Mouse (Mus musculus): ENCODE results near the gene Pomp. TPM values are rescaled to one million over a fixed set of nuclear protein-coding genes. Genes with fewer than 3 reads are reported as not detected.
A peak's percentile ranks its signal among the peaks of the same experiment; 100 is the strongest.

Gene Pomp
- polyA plus RNA-seq, 1 experiment from 2014 or later, result 500 TPM

DNA sequence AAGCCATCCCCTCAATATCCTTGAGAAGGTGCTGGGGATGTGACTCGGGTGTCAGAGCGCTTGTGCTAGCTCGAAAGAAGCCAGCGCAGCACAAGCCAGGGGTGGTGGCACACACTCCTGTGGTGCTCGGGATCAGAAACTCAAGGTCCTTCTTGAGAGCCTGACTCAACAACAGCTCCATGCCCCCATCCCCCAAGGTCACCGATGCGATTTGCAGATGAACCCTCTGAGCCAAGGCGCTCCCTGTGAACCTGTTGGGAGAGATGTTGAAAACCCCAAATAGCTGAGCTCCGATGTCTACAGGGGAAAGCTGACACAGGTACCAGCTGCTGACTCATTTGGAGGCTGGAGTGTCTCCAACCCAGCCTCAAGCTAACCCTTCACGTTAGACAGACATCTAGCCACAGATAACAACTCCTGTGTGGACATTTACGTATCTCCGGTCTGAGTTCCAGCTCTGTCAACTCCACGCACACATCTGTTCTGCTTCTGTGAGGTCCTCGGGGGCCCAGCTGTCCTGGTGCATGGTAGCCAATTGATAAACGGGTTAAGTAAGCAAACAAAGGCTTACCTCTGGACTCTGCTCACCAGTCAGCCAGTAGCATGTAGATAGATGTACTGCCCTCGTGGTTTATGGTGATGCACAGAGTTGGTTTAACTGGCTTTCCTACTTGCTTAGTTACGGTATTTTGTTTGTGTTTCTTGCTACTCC is 19.9 kb downstream of the Pomp start:
- TF ChIP-seq CTCF (IDR thresholded peaks at IDR 0.05; ENCODE audit: low read depth), result no peak
- no peak overlapping the region for H3K9ac ChIP-seq (ENCODE audit: low read depth, low read length)
- H3K27me3 ChIP-seq (replicated peaks; ENCODE audit: control insufficient read depth, insufficient read depth, low read length), result no peaks in the 10 kb centered on the region
- H3K4me3 ChIP-seq (ENCODE audit: low read depth, low read length), result no peak overlapping the region
- H3K9me3 ChIP-seq (ENCODE audit: control insufficient read depth), result no peaks in the 10 kb centered on the region
- H3K4me2 ChIP-seq (replicated peaks; ENCODE audit: low read depth), result no peak overlapping the region
- H3K27ac ChIP-seq (ENCODE audit: low read depth, low read length), result peak overlapping the region; percentile 64
- peaks cover 65% of the 10 kb centered on the region for H3K36me3 ChIP-seq (ENCODE audit: control insufficient read depth, insufficient read depth)
- WGBS, result 60% methylated on average over 17 of the region's 17 CpGs
- peak; percentile 92 for ATAC-seq
- no peaks in the 10 kb centered on the region for H3K4me1 ChIP-seq (replicated peaks; ENCODE audit: control insufficient read depth, insufficient read depth, low read length)

DNA sequence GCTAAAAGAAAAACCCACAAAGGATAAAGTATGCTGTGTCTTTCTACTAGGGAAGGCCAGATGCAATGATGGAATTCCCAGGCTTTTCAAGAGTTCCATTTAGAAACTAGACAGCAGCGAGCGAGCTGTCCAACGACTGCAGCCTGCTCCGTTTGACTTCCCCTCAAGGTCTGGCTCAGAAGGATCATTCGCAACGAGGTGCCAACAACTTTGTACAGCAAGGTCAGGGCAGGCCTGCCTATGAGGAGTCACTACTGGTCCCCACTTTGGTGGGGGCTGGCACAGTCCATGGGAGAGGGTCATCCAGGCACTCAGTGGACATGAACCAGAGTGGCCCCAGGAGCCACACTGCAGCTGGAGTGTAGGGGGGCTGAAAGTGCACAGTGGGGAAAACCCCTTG is 23.3 kb downstream of the Pomp start:
- Histone ChIP-seq H3K36me3 (ENCODE audit: control insufficient read depth, insufficient read depth) (peaks cover 37% of the 10 kb centered on the region), H3K4me3 (ENCODE audit: low read depth, low read length) (no peak overlapping the region), H3K27me3 (replicated peaks; ENCODE audit: control insufficient read depth, insufficient read depth, low read length) (no peaks in the 10 kb centered on the region), H3K27ac (ENCODE audit: low read depth, low read length) (no peak overlapping the region), H3K9ac (ENCODE audit: low read depth, low read length) (no peak overlapping the region), H3K9me3 (ENCODE audit: control insufficient read depth) (no peaks in the 10 kb centered on the region), H3K4me2 (replicated peaks; ENCODE audit: low read depth) (no peak overlapping the region), H3K4me1 (replicated peaks; ENCODE audit: control insufficient read depth, insufficient read depth, low read length) (no peaks in the 10 kb centered on the region)
- no peak for ATAC-seq
- 88% methylated on average over 6 of the region's 6 CpGs for WGBS
- no peak for TF ChIP-seq CTCF (IDR thresholded peaks at IDR 0.05; ENCODE audit: low read depth)

DNA sequence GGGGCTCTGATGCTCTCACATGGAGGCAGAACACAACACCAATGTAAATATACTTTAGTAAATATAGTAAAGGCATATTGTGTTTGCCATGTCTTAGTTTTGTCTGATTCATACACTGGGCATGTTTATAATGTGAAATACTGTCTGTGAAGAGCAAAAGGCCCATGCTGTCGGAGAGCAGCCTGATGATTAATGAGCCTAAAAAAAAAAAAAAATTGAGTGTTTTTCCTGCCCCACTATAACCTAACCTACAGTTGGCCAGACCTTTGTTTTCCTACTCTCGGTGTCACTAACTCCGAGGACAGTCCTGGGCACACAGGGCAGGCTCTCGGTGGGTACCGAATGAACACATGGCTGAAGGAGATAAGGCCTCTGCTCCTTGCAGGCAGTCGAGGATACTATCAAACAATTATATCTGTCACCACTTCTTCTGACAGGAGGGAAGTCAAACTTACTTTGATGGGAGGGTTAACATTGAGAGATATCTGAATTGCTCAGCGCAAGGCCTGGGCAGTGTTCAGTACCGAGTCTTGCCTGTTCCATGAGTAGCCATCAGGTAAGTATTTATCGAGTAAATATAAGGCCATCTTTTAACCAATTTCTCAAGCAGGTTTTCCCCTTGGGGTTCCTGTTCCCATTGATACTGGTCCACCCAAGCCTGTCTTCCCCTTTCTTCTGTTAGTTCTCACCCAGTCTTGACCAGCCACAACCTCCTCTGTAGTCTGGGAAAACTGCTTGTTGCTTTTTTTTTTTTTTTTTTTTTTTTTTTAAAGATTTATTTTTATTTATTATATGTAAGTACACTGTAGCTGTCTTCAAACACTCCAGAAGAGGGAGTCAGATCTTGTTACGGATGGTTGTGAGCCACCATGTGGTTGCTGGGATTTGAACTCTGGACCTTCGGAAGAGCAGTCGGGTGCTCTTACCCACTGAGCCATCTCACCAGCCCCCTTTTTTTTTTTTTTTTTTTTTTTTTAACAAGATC is 28.3 kb downstream of the Pomp start:
- Histone ChIP-seq H3K4me1 (replicated peaks; ENCODE audit: control insufficient read depth, insufficient read depth, low read length) (no peaks in the 10 kb centered on the region), H3K27me3 (replicated peaks; ENCODE audit: control insufficient read depth, insufficient read depth, low read length) (no peaks in the 10 kb centered on the region), H3K36me3 (ENCODE audit: control insufficient read depth, insufficient read depth) (peaks cover 9% of the 10 kb centered on the region), H3K4me2 (replicated peaks; ENCODE audit: low read depth) (no peak overlapping the region), H3K9ac (ENCODE audit: low read depth, low read length) (no peak overlapping the region), H3K9me3 (ENCODE audit: control insufficient read depth) (no peaks in the 10 kb centered on the region), H3K4me3 (ENCODE audit: low read depth, low read length) (no peak overlapping the region), H3K27ac (ENCODE audit: low read depth, low read length) (no peak overlapping the region; the same call in 1 of the 2 replicates)
- 76% methylated on average over 9 of the region's 12 CpGs for WGBS
- no peak for TF ChIP-seq CTCF (IDR thresholded peaks at IDR 0.05; ENCODE audit: low read depth)
- no peak for ATAC-seq

DNA sequence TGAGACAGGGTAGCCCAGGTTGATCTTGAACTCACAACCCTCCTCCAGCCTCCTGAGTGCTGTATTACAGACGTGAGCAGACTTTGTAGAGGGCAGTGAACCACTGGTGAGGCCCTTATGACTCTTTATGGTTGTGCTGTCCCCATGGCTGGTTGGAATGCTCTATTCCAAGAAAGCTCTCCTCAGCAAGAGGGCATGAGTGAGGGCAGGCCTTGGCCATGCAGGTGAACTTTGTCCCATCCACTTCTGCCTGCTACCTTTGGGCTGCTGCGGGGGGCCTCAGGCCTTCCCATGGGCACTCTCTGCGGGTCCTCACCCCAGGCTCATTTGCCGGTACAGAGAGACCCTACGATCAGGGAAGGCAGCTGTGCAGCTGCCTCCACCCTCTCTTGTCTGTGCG is 32.5 kb downstream of the Pomp start:
- no peaks in the 10 kb centered on the region for H3K36me3 ChIP-seq (ENCODE audit: control insufficient read depth, insufficient read depth)
- TF ChIP-seq CTCF (IDR thresholded peaks at IDR 0.05; ENCODE audit: low read depth), result 0 out of 2 replicates have a peak, but pooled peaks have one; percentile 4
- no peaks in the 10 kb centered on the region for H3K9me3 ChIP-seq (ENCODE audit: control insufficient read depth)
- peak overlapping the region; percentile 30; the same call in 1 of the 2 replicates for H3K4me2 ChIP-seq (replicated peaks; ENCODE audit: low read depth)
- H3K9ac ChIP-seq (ENCODE audit: low read depth, low read length), result peak overlapping the region; percentile 12; the same call in 1 of the 2 replicates
- ATAC-seq, result peak; percentile 50
- 38% methylated on average over 6 of the region's 6 CpGs for whole genome bisulfite sequencing
- no peak overlapping the region for H3K4me3 ChIP-seq (ENCODE audit: low read depth, low read length)
- peak overlapping the region; percentile 90 for H3K27ac ChIP-seq (ENCODE audit: low read depth, low read length)
- no peaks in the 10 kb centered on the region for H3K27me3 ChIP-seq (replicated peaks; ENCODE audit: control insufficient read depth, insufficient read depth, low read length)
- 0 out of 2 replicates have a peak, but pooled peaks cover 7% of the 10 kb centered on the region for H3K4me1 ChIP-seq (replicated peaks; ENCODE audit: control insufficient read depth, insufficient read depth, low read length)

DNA sequence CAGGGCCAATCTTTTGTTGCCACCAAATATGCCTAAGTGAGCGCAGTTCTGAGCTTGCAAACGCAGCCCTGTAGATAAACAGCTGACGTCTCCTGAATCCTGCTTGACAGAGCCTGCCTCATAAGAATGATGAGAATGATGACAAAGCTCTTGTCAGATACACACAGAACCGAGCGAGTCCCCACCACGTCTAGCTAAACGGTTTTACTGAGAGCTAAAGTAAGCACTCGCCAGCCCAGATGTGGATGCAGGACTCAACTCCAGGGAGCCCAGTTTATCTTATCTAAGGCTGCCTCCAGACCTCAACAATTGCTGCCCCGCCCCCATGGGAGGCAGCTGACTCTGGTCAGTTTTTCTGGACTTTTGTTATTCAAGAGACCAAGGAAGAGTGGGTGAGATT is 32.9 kb downstream of the Pomp start:
- peak; percentile 28; the same call in 1 of the 2 replicates for ATAC-seq
- Histone ChIP-seq H3K9me3 (ENCODE audit: control insufficient read depth) (no peaks in the 10 kb centered on the region), H3K9ac (ENCODE audit: low read depth, low read length) (peak overlapping the region; percentile 12; the same call in 1 of the 2 replicates), H3K27ac (ENCODE audit: low read depth, low read length) (peak overlapping the region; percentile 90), H3K4me2 (replicated peaks; ENCODE audit: low read depth) (peak overlapping the region; percentile 93), H3K4me1 (replicated peaks; ENCODE audit: control insufficient read depth, insufficient read depth, low read length) (0 out of 2 replicates have a peak, but pooled peaks cover 7% of the 10 kb centered on the region), H3K27me3 (replicated peaks; ENCODE audit: control insufficient read depth, insufficient read depth, low read length) (no peaks in the 10 kb centered on the region), H3K4me3 (ENCODE audit: low read depth, low read length) (no peak overlapping the region; the same call in 1 of the 2 replicates), H3K36me3 (ENCODE audit: control insufficient read depth, insufficient read depth) (no peaks in the 10 kb centered on the region)
- TF ChIP-seq CTCF (IDR thresholded peaks at IDR 0.05; ENCODE audit: low read depth), result no peak
- 26% methylated on average over 9 of the region's 9 CpGs for WGBS
